In the genomic region with DNA sequence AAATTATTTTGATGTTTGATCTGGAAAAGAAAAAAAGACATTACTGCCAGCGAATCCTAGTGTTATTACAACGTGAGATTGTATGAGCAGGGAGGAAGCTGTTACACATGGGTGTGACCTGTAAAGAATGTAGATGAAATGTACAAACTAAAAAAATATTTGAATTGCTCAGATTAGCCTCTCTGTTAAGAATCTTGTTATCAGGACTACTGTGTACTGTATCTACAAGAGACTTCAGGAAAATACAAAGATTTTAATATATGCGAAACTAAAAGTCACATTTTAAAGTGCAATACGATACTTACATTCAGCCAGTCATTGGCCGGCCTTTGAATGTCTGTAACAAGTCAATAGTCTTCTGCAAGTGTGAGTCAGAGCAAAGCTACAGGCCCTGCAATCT, we compare ENCODE assay signal across 24 mouse cellular contexts.
"Had no signal": no experiment of that assay in that cellular context is flagged by ENCODE, and none has a peak within 500 bp of the region (broad histone marks: within the 10 kb centered on the region; RNA-seq: fewer than 3 reads in every experiment).

No protein-coding gene starts in this region.

- H3K4me2 ChIP-seq: heart, embryonic 11.5 days; heart, embryonic 13.5 days; heart, embryonic 15.5 days; hindbrain, embryonic 13.5 days; hindbrain, embryonic 15.5 days; limb, embryonic 12.5 days had no signal

- H3K4me1 ChIP-seq: heart, embryonic 13.5 days; heart, embryonic 15.5 days; hindbrain, embryonic 13.5 days; hindbrain, embryonic 15.5 days; limb, embryonic 10.5 days; limb, embryonic 12.5 days had no signal

- H3K27ac ChIP-seq: gastrocnemius, adult 2 months; heart, adult 2 months; heart, embryonic 13.5 days; heart, embryonic 15.5 days; hindbrain, embryonic 13.5 days; hindbrain, embryonic 15.5 days; hindbrain, postnatal 0 days; layer of hippocampus, adult 2 months; left cerebral cortex, adult 2 months; limb, embryonic 10.5 days; limb, embryonic 12.5 days had no signal

- ATAC-seq: hindbrain, postnatal 0 days; intestine, embryonic 16.5 days had no signal

- H3K9ac ChIP-seq: heart, embryonic 13.5 days; heart, embryonic 15.5 days; hindbrain, embryonic 13.5 days; hindbrain, embryonic 15.5 days; limb, embryonic 12.5 days had no signal

- H3K36me3 ChIP-seq: heart, embryonic 13.5 days; heart, embryonic 15.5 days; hindbrain, embryonic 13.5 days; hindbrain, embryonic 15.5 days; limb, embryonic 10.5 days; limb, embryonic 12.5 days had no signal

- DNase-seq: gastrocnemius, adult 2 months; gastrocnemius, postnatal 10 days; gastrocnemius, postnatal 36 days; heart, adult 11 months; heart, adult 2 months; heart, postnatal 14 days; heart, postnatal 36 days; kidney, adult 11 months; kidney, adult 2 months; kidney, adult 9 months; kidney, postnatal 10 days; kidney, postnatal 25 days; kidney, postnatal 4 days had no signal

- H3K27me3 ChIP-seq: heart, embryonic 13.5 days; heart, embryonic 15.5 days; hindbrain, embryonic 13.5 days; hindbrain, embryonic 15.5 days; limb, embryonic 12.5 days had no signal

- H3K9me3 ChIP-seq: heart, embryonic 13.5 days; heart, embryonic 15.5 days; hindbrain, embryonic 13.5 days; hindbrain, embryonic 15.5 days; limb, embryonic 10.5 days; limb, embryonic 12.5 days had no signal

- H3K4me3 ChIP-seq: gastrocnemius, adult 2 months; heart, adult 2 months; heart, embryonic 13.5 days; heart, embryonic 15.5 days; hindbrain, embryonic 13.5 days; hindbrain, embryonic 15.5 days; layer of hippocampus, adult 2 months; left cerebral cortex, adult 2 months; limb, embryonic 10.5 days; limb, embryonic 12.5 days had no signal
